ENCODE assay signal across 1 mouse cellular context in the genomic region with DNA sequence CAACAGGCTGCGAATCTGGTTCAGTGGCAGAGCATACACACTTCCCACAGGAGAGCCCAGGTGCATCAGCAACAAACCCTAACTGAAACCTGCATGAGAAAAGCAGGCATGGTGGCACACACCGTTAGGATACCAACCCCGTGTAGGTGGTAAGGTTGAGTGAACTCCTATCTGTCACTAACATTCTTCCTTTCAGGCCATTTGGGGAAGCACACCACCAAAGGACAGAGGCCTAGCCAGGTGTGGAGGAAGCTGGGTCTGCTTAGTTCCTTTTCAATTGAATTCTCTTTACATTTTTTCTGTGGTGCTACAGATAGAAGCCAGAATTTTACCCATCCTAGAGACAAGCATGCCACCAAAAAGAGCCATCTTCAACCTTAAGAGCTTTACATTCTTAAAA.
TF ChIP-seq lines count a peak whose summit lies in the region.

No protein-coding gene starts in this region.

TF ChIP-seq in MEL, 35 proteins besides CTCF, POLR2A, EP300 and RAD21 (continued from another document):
- TF ChIP-seq SMC3 (IDR thresholded peaks at IDR 0.05; ENCODE audit: low read depth, low read length) (no peak), E2F4 (IDR thresholded peaks at IDR 0.05; ENCODE audit: borderline replicate concordance, low read depth, low read length) (no peak)
